Mouse (Mus musculus) megakaryocyte-erythroid progenitor cell, adult 5 weeks (primary cell): ENCODE measurements around the gene Idi1. TPM values are rescaled to one million over a fixed set of nuclear protein-coding genes. Genes with fewer than 3 reads are reported as not detected.

Source experiments
- polyA plus RNA-seq: library from polyadenylated mRNA; stranded (reverse); fragments of >175 nt; gene quantifications from 2 replicates; pipeline ENCODE4 v1.2.3, GENCODE M21; 2012

Idi1 gene
- 2.4 TPM in 2 replicates for polyA plus RNA-seq

GRCm38 (mm10) chr13:8885445-8886184 lies at the start of gene Idi1:
Gene Idi1 (plus strand): TSS chr13:8885501.

GRCm38 (mm10) chr13:8871314-8871962 lies 13.9 kb upstream of the Idi1 start, which contains the start of gene Wdr37:
Gene Wdr37 (minus strand): TSS chr13:8871909.

Other genes with a start within 250 kb of the Idi1 start
- gene Wdr37, start 13.6 kb upstream of the Idi1 start, polyA plus RNA-seq = 4.6 and 7.2 TPM in 2 replicates
- not detected in 2 replicates for gene Gm9745, start 62.7 kb downstream of the Idi1 start, polyA plus RNA-seq
- gene Idi2, start 67.4 kb downstream of the Idi1 start, polyA plus RNA-seq = not detected in 2 replicates
- gene Gtpbp4, start 110.6 kb downstream of the Idi1 start, polyA plus RNA-seq = 3.7 and 6.0 TPM in 2 replicates
- gene Larp4b, start 208.4 kb downstream of the Idi1 start, polyA plus RNA-seq = 17.3 and 19.0 TPM in 2 replicates